8 mouse cellular contexts compared by ENCODE assay signal in the genomic region with DNA sequence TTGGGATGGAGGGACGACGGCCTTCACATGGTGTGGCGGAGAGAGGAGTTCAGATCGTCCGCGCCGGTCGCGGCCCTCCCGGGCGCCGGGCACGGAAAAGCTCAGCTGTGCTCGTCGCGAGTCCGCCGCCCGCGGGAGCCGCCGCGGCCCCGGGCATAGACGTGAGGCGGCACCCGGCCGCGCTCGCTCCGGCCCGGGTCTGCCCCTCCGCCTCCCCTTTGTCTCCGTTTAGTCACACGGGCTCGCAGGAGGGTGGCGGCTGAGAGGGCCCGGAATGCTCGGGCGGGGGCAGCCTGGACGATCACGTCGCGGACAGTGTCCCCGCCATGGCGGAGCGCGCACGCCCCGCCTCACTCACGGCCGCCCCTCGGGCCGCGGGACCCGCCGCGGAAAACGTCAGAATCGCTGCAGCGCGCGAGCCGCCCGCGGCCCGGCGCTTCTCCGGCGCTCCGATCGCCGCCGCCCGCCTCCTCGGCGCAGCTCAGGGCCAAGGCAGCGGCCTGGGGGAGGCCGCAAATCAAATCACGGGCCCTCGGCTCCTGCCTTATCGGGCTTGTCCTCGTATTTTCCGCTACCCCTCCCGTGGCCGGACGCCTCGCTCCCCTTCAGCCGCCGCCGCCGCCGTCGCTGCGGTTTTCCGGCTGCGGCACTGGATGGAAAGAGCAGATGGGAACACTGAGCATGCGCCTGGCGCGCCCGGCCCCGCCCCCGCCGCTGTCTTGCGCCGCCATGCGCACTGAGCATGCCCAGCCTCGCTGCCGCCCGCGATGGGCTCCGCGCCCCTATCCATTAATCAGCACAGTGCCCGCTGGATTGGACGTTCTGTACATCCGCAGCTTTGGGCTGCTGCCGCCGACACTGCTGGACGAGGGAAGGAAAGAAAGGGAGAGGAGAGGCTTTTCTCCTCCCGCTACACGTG. TPM values are rescaled to one million over a fixed set of nuclear protein-coding genes. Genes with fewer than 3 reads are reported as not detected.
DNase-seq lines count a peak whose midpoint lies in the region; ATAC-seq and TF ChIP-seq lines count a peak whose summit lies in the region.

A gene (minus strand): TSS at position 651 of the 919 bp plus-strand sequence.

- H3K9me3 ChIP-seq in embryonic facial prominence, embryonic 12.5 days: no peaks in the 10 kb centered on the region
- H3K9me3 ChIP-seq in limb, embryonic 12.5 days: no peaks in the 10 kb centered on the region
- H3K9me3 ChIP-seq in midbrain, embryonic 14.5 days (ENCODE audit: control insufficient read depth, low read length): no peaks in the 10 kb centered on the region

- TF ChIP-seq POLR2A in kidney, adult 2 months (IDR thresholded peaks at IDR 0.05; ENCODE audit: low read depth, low read length): peak; percentile 31

- H3K4me2 ChIP-seq in embryonic facial prominence, embryonic 12.5 days (replicated peaks): peak within 1 kb of the TSS; percentile 74
- peak within 1 kb of the TSS; percentile 69 for H3K4me2 ChIP-seq in limb, embryonic 12.5 days
- peak within 1 kb of the TSS; percentile 93 for H3K4me2 ChIP-seq in midbrain, embryonic 14.5 days (ENCODE audit: low read length)

- no peaks in the 10 kb centered on the region for H3K36me3 ChIP-seq in embryonic facial prominence, embryonic 12.5 days
- H3K36me3 ChIP-seq in kidney, adult 2 months (ENCODE audit: control insufficient read depth, insufficient read depth, low read length): no peaks in the 10 kb centered on the region
- H3K36me3 ChIP-seq in limb, embryonic 12.5 days: peaks cover 1% of the 10 kb centered on the region; the same call in 1 of the 2 replicates
- no peaks in the 10 kb centered on the region for H3K36me3 ChIP-seq in midbrain, embryonic 14.5 days (ENCODE audit: control insufficient read depth, insufficient read depth, low read length)

- peaks cover 19% of the 10 kb centered on the region for H3K4me1 ChIP-seq in embryonic facial prominence, embryonic 12.5 days
- H3K4me1 ChIP-seq in kidney, adult 2 months (ENCODE audit: control insufficient read depth, insufficient read depth, low read length): peaks cover 3% of the 10 kb centered on the region; the same call in 1 of the 2 replicates
- H3K4me1 ChIP-seq in limb, embryonic 12.5 days (replicated peaks): peaks cover 28% of the 10 kb centered on the region
- peaks cover 32% of the 10 kb centered on the region for H3K4me1 ChIP-seq in midbrain, embryonic 14.5 days (ENCODE audit: control insufficient read depth, insufficient read depth, low read length)

- H3K4me3 ChIP-seq in embryonic facial prominence, embryonic 12.5 days: peak within 1 kb of the TSS; percentile 94
- H3K4me3 ChIP-seq in kidney, adult 2 months (ENCODE audit: insufficient read depth, low read depth, low read length): peak within 1 kb of the TSS; percentile 78
- peak within 1 kb of the TSS; percentile 94 for H3K4me3 ChIP-seq in limb, embryonic 12.5 days (replicated peaks)
- H3K4me3 ChIP-seq in midbrain, embryonic 14.5 days (replicated peaks; ENCODE audit: low read depth, low read length): peak within 1 kb of the TSS; percentile 99

- under 1% methylated on average over 106 of the region's 121 CpGs for WGBS in embryonic facial prominence, embryonic 12.5 days
- under 1% methylated on average over 121 of the region's 121 CpGs for WGBS in kidney, adult 2 months
- under 1% methylated on average over 118 of the region's 121 CpGs for WGBS in limb, embryonic 12.5 days
- WGBS in midbrain, embryonic 14.5 days: under 1% methylated on average over 120 of the region's 121 CpGs

- H3K9ac ChIP-seq in embryonic facial prominence, embryonic 12.5 days: peak within 1 kb of the TSS; percentile 93
- peak within 1 kb of the TSS; percentile 96 for H3K9ac ChIP-seq in limb, embryonic 12.5 days (replicated peaks)
- peak within 1 kb of the TSS; percentile 98 for H3K9ac ChIP-seq in midbrain, embryonic 14.5 days (replicated peaks; ENCODE audit: low read length)

- H3K27ac ChIP-seq in embryonic facial prominence, embryonic 12.5 days: peak within 1 kb of the TSS; percentile 97
- peak within 1 kb of the TSS; percentile 84 for H3K27ac ChIP-seq in kidney, adult 2 months (ENCODE audit: insufficient read depth, low read depth, low read length)
- peak within 1 kb of the TSS; percentile 96 for H3K27ac ChIP-seq in limb, embryonic 12.5 days
- H3K27ac ChIP-seq in midbrain, embryonic 14.5 days (replicated peaks; ENCODE audit: low read depth, low read length): peak within 1 kb of the TSS; percentile 97

- DNase-seq in 3T3-L1 (ENCODE audit: low read depth, low spot score): peak; percentile 90
- DNase-seq in adrenal gland, postnatal 36 days: peak; percentile 97 to 99
- DNase-seq in heart, adult 18-20 months: peak; percentile 96
- DNase-seq in kidney, adult 2 months: peak; percentile 97
- peak; percentile 98 for DNase-seq in midbrain, embryonic 14.5 days
- peak; percentile 91 for DNase-seq in spleen, adult 12 weeks (ENCODE audit: low spot score)

- peak; percentile 95 for ATAC-seq in embryonic facial prominence, embryonic 12.5 days (ENCODE audit: insufficient number of reproducible peaks, insufficient read depth, low FRiP score, low TSS enrichment)
- ATAC-seq in limb, embryonic 12.5 days (ENCODE audit: insufficient number of reproducible peaks, insufficient read depth, low FRiP score, low TSS enrichment, low read depth): peak; percentile 96
- peak; percentile 97 for ATAC-seq in midbrain, embryonic 14.5 days (ENCODE audit: low FRiP score, low TSS enrichment)

- no peaks in the 10 kb centered on the region for H3K27me3 ChIP-seq in embryonic facial prominence, embryonic 12.5 days
- H3K27me3 ChIP-seq in kidney, adult 2 months (replicated peaks; ENCODE audit: control insufficient read depth, insufficient read depth, low read length): no peaks in the 10 kb centered on the region
- H3K27me3 ChIP-seq in limb, embryonic 12.5 days: no peaks in the 10 kb centered on the region
- H3K27me3 ChIP-seq in midbrain, embryonic 14.5 days (ENCODE audit: control insufficient read depth, insufficient read depth, low read length): no peaks in the 10 kb centered on the region

- TF ChIP-seq CTCF in kidney, adult 2 months (conservative IDR thresholded peaks at IDR 0.05; ENCODE audit: insufficient read depth, insufficient read length, low read depth, low read length): no peak

RNA-seq across cellular contexts. Expression of the gene that starts here (rescaled TPM):
- 10 to 100 TPM; 39.0 to 46.4 TPM for total RNA-seq in adrenal gland, postnatal 36 days (2021)
- polyA plus RNA-seq in embryonic facial prominence, embryonic 12.5 days (2016; fragmentation: Nextera tagmentation; extraction: Ambion mirVana): 16.5 and 17.1 TPM in 2 replicates
- 10 to 100 TPM; 21.1 to 21.3 TPM for total RNA-seq in heart, adult 18-20 months (2021)
- polyA plus RNA-seq in kidney, adult 2 months (2012; rRNA removed): 6.9 and 8.6 TPM in 2 replicates
- 15.6 and 15.8 TPM in 2 replicates for polyA plus RNA-seq in limb, embryonic 12.5 days (2016; fragmentation: Nextera tagmentation; extraction: Ambion mirVana)
- 52.0 and 63.8 TPM in 2 replicates for polyA plus RNA-seq in midbrain, embryonic 14.5 days (2014; fragmentation: Nextera tagmentation; extraction: Ambion mirVana)

Comparison
In these comparisons a context has a peak if more than half of its experiments do, and no peak if none do; other contexts are left out.
1. Peak in every context shown above with its lines: DNase-seq, ATAC-seq, H3K4me3 ChIP-seq and H3K27ac ChIP-seq.